Mouse (Mus musculus): ENCODE results near the gene Nubpl. TPM values are rescaled to one million over a fixed set of nuclear protein-coding genes. Genes with fewer than 3 reads are reported as not detected.
"Not testable (repeated sequence)": the region's sequence is repeated elsewhere in the genome, so short reads cannot be mapped to it uniquely, and the experiment has no call there.

The Nubpl gene
- polyA plus RNA-seq, 1 experiment from 2014 or later, result 7.6 TPM

- no peak overlapping the region for H3K27ac ChIP-seq
- H3K27me3 ChIP-seq (replicated peaks), result no peaks in the 10 kb centered on the region
- no peak overlapping the region for H3K4me3 ChIP-seq
- no peak overlapping the region for H3K4me2 ChIP-seq
- no peaks in the 10 kb centered on the region for H3K36me3 ChIP-seq
- H3K4me1 ChIP-seq, result no peaks in the 10 kb centered on the region
- no peak overlapping the region for H3K9ac ChIP-seq
- no peaks in the 10 kb centered on the region for H3K9me3 ChIP-seq (replicated peaks)
- ATAC-seq, result no peak
Observed at GRCm38 (mm10) chr12:52164414-52164813, 66.9 kb downstream of the Nubpl start.

DNA sequence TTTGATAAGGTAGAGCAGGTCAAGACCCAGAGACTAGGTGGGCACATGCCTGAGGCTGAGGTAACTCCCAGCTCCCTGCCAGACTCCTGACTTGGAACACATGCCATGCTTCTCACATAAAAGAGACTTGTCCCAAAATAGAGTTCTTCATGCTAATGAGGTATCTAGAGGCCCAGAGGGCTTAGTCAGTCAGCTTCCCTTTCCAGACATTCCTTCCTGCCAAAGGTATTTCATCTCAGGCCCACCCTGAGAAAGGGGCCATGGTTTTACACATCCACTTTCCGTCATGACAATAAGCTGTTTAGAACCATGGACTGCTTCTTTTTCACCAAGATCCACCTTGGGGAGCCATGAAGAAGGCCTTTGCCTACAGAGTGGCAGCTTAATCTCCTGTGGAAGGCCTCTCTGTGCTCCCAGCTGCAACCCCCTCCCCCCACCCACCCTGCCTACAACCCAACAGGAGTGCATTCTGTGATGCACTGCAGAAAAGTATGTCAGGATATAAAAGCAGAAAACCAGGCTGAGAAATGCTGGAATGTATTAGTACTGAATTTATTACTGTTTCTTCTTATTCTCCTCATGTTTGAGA, 88.8 kb downstream of the Nubpl start:
- ATAC-seq, result no peak
- 48% methylated on average over 1 of the region's 1 CpGs for WGBS (ENCODE audit: insufficient replicate concordance)

GRCm38 (mm10) chr12:52186963-52187590, 89.5 kb downstream of the Nubpl start:
- Histone ChIP-seq H3K27ac (no peak overlapping the region), H3K9me3 (replicated peaks) (no peaks in the 10 kb centered on the region), H3K27me3 (replicated peaks) (no peaks in the 10 kb centered on the region), H3K9ac (no peak overlapping the region), H3K36me3 (no peaks in the 10 kb centered on the region), H3K4me2 (no peak overlapping the region), H3K4me3 (no peak overlapping the region), H3K4me1 (no peaks in the 10 kb centered on the region)
- 74% methylated on average over 5 of the region's 5 CpGs for WGBS (ENCODE audit: insufficient replicate concordance)
- ATAC-seq, result no peak

More for the DNA sequence above, 88.8 kb downstream of the Nubpl start:
- no peak overlapping the region for H3K4me3 ChIP-seq
- H3K27ac ChIP-seq, result no peak overlapping the region
- H3K36me3 ChIP-seq, result no peaks in the 10 kb centered on the region
- H3K27me3 ChIP-seq (replicated peaks), result no peaks in the 10 kb centered on the region
- H3K4me2 ChIP-seq, result no peak overlapping the region
- no peaks in the 10 kb centered on the region for H3K9me3 ChIP-seq (replicated peaks)
- no peak overlapping the region for H3K9ac ChIP-seq
- no peaks in the 10 kb centered on the region for H3K4me1 ChIP-seq

DNA sequence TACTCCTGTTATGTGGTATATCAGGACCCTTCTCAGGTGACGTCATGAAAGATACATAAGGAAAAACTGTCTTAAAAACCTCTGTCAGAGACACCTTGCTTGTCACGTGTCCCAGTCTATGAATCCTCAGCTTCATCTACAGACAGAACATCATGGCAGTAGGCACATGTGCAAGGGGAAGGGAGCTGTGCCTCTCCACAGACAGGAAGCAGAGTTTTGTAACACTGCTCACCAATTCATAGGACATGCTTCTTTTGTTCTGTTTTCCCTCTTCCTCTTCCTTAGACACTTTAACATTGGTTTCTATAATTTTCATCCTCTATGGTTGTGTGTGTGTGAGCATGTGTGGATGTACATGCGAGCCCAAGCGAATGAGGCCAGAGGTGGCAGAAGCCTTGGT, 100.9 kb downstream of the Nubpl start:
- WGBS (ENCODE audit: insufficient replicate concordance), result 66% methylated on average over 4 of the region's 4 CpGs
- Histone ChIP-seq H3K9me3 (replicated peaks) (no peaks in the 10 kb centered on the region), H3K4me1 (no peaks in the 10 kb centered on the region), H3K36me3 (no peaks in the 10 kb centered on the region), H3K4me3 (no peak overlapping the region), H3K27ac (no peak overlapping the region), H3K27me3 (replicated peaks) (no peaks in the 10 kb centered on the region), H3K9ac (no peak overlapping the region), H3K4me2 (no peak overlapping the region)
- no peak for ATAC-seq

DNA sequence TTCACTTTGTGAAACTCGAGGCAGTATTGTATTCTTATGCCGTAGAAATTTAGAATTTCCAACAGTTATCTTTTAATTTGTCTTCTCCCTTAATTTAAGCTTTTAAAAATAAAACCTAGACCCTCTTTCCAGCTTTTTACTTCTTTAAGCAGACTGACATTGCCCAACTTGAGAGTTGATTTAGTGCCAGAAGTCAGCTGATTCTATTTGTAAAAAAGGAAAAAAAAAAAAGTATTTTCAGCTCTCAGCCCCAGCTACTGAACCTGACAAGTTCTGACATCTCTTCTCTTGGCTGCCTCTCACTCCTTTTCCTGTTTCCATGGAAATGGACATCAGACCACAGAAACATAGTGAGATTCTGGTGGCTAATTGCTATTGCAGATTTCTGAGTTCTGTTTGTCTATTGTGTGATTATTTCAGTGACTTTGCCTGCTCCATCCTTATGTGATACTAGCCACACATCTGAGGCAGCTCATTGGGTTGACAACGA, 111.6 kb downstream of the Nubpl start:
- whole genome bisulfite sequencing (ENCODE audit: insufficient replicate concordance), result 62% methylated on average over 3 of the region's 3 CpGs
- H3K27ac ChIP-seq, result no peak overlapping the region
- no peaks in the 10 kb centered on the region for H3K36me3 ChIP-seq
- H3K9ac ChIP-seq, result no peak overlapping the region
- H3K9me3 ChIP-seq (replicated peaks), result no peaks in the 10 kb centered on the region
- no peak for ATAC-seq
- no peak overlapping the region for H3K4me3 ChIP-seq
- H3K4me2 ChIP-seq, result no peak overlapping the region
- H3K4me1 ChIP-seq, result no peaks in the 10 kb centered on the region
- no peaks in the 10 kb centered on the region for H3K27me3 ChIP-seq (replicated peaks)

GRCm38 (mm10) chr12:52211144-52211543, 113.6 kb downstream of the Nubpl start:
- Histone ChIP-seq H3K27me3 (replicated peaks) (no peaks in the 10 kb centered on the region), H3K4me1 (no peaks in the 10 kb centered on the region), H3K9me3 (replicated peaks) (no peaks in the 10 kb centered on the region), H3K27ac (no peak overlapping the region), H3K4me3 (no peak overlapping the region), H3K36me3 (no peaks in the 10 kb centered on the region), H3K4me2 (no peak overlapping the region), H3K9ac (no peak overlapping the region)
- ATAC-seq, result no peak

GRCm38 (mm10) chr12:52214837-52215236, 117.3 kb downstream of the Nubpl start:
- Histone ChIP-seq H3K4me3 (no peak overlapping the region), H3K27ac (no peak overlapping the region), H3K4me1 (no peaks in the 10 kb centered on the region), H3K9ac (no peak overlapping the region), H3K27me3 (replicated peaks) (no peaks in the 10 kb centered on the region), H3K4me2 (no peak overlapping the region), H3K9me3 (replicated peaks) (no peaks in the 10 kb centered on the region), H3K36me3 (no peaks in the 10 kb centered on the region)
- 13% methylated on average over 2 of the region's 2 CpGs for WGBS (ENCODE audit: insufficient replicate concordance)
- no peak for ATAC-seq

DNA sequence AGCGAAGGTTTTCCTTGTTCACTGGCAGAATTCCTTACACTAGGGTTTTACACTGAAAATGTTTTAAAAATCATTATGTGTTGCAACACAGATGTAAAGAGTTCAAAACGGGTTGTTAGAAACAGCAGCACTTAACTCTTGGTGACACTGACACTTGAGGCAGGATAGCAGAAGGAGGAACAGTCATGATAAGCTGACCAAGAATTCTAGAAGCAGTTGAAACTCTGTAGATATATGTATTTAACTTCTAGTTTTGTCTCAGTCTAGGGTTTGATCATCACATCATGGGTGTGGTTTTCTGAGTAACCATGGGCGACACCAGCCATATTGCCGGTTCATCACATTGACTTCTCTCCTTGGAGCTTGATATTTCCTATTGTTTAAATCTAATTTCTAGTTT, 127.4 kb downstream of the Nubpl start:
- 57% methylated on average over 4 of the region's 4 CpGs for WGBS (ENCODE audit: insufficient replicate concordance)
- no peaks in the 10 kb centered on the region for H3K36me3 ChIP-seq
- no peak overlapping the region for H3K4me2 ChIP-seq
- H3K9ac ChIP-seq, result no peak overlapping the region
- H3K27ac ChIP-seq, result no peak overlapping the region
- no peaks in the 10 kb centered on the region for H3K9me3 ChIP-seq (replicated peaks)
- ATAC-seq, result no peak
- H3K27me3 ChIP-seq (replicated peaks), result no peaks in the 10 kb centered on the region
- no peak overlapping the region for H3K4me3 ChIP-seq
- no peaks in the 10 kb centered on the region for H3K4me1 ChIP-seq

DNA sequence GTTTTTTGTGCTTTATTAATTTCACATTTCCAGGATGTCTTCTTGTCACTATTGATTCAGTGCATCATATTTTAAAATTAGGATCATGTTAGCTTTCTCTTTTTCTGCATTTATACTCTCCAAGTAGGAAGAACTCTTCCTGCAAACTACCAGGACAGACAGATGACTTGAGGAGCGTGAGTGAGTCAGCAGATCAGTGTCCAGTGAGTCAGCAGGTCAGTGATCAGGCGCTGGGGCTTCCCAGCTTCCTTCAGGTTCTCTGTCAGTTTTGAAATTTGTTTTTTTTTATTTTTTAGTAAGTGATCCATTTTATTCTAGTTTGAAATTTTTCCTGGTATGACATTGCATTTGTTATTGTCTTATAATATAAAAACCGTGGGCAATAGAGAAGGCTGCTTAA, 131.2 kb downstream of the Nubpl start:
- Histone ChIP-seq H3K27me3 (replicated peaks) (no peaks in the 10 kb centered on the region), H3K4me3 (no peak overlapping the region), H3K27ac (no peak overlapping the region), H3K4me1 (no peaks in the 10 kb centered on the region), H3K4me2 (no peak overlapping the region), H3K36me3 (no peaks in the 10 kb centered on the region), H3K9me3 (replicated peaks) (no peaks in the 10 kb centered on the region), H3K9ac (no peak overlapping the region)
- no peak for ATAC-seq
- WGBS (ENCODE audit: insufficient replicate concordance), result 55% methylated on average over 3 of the region's 3 CpGs

DNA sequence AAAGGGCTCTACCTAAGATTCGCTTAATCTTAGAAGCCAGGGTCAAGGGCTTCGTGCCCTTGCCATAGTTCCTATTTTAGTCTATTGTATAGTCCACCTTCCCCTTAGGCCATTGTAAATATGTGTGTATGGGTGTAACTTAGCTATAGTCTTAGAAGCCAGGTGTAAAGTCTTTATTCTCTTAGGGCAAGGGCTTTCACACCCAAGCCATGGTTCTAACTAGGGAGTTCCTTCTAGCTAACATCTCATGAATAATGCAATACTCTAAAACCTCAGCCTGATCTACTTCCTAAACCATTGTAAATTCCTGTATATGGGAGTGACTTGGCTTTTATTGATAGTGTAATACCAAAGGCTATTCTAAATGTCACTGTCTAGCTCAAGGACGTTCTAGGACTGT, 134.4 kb downstream of the Nubpl start:
- ATAC-seq; H3K27me3 ChIP-seq (replicated peaks); H3K36me3 ChIP-seq; H3K9ac ChIP-seq; H3K9me3 ChIP-seq (replicated peaks); H3K27ac ChIP-seq; H3K4me1 ChIP-seq; H3K4me2 ChIP-seq; H3K4me3 ChIP-seq: not testable (repeated sequence)
- WGBS (ENCODE audit: insufficient replicate concordance), result 73% methylated on average over 3 of the region's 3 CpGs

DNA sequence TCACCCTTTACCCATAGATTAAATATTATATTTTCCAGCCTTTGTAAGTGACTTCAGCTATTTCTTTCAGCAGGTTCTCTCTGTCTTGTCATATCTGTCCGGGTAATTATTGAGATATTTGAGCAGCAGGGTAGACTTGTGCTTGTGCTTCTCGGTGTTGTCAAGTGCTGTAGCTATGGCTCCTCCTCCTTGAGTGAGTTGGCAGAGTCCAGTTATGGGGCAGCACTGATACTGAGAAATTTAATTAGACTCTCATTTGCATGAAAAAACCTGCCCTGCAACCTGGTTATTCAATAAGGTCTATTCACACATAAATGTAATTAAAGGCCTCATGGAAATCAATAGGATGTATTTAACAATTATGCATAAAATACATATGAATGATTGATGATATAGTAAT, 145.2 kb downstream of the Nubpl start:
- no peak for ATAC-seq
- H3K9me3 ChIP-seq (replicated peaks), result no peaks in the 10 kb centered on the region
- H3K4me1 ChIP-seq, result no peaks in the 10 kb centered on the region
- H3K9ac ChIP-seq, result no peak overlapping the region
- H3K4me2 ChIP-seq, result no peak overlapping the region
- H3K27me3 ChIP-seq (replicated peaks), result no peaks in the 10 kb centered on the region
- no peak overlapping the region for H3K27ac ChIP-seq
- no peaks in the 10 kb centered on the region for H3K36me3 ChIP-seq
- WGBS (ENCODE audit: insufficient replicate concordance), result 73% methylated on average over 2 of the region's 2 CpGs
- no peak overlapping the region for H3K4me3 ChIP-seq

DNA sequence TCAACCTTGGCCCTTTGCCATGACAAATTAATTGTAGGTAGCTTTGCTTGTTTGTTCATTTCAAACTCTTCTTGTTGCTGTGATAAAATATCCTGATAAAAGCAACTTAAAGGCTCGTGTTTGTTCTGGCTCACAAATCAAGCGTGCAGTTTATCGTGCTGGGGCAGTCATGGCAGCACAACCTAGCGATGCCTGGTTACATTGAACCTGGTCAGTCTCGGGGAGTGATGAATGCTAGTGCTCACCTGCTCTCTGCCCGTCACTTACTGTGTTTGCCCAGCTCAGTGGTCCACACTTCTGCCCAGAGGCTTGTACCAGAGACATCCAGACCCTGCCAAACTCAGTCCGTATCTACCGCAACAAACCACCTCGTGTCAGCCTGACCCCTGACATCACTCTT, 149.9 kb downstream of the Nubpl start:
- Histone ChIP-seq H3K36me3 (no peaks in the 10 kb centered on the region), H3K4me3 (no peak overlapping the region), H3K27ac (no peak overlapping the region), H3K27me3 (replicated peaks) (no peaks in the 10 kb centered on the region), H3K4me2 (no peak overlapping the region), H3K9me3 (replicated peaks) (no peaks in the 10 kb centered on the region), H3K9ac (no peak overlapping the region), H3K4me1 (no peaks in the 10 kb centered on the region)
- WGBS (ENCODE audit: insufficient replicate concordance), result 76% methylated on average over 9 of the region's 9 CpGs
- no peak for ATAC-seq

GRCm38 (mm10) chr12:52248531-52248930, 151.0 kb downstream of the Nubpl start:
- H3K4me2 ChIP-seq, result no peak overlapping the region
- H3K9me3 ChIP-seq (replicated peaks), result no peaks in the 10 kb centered on the region
- no peak for ATAC-seq
- no peak overlapping the region for H3K9ac ChIP-seq
- no peaks in the 10 kb centered on the region for H3K27me3 ChIP-seq (replicated peaks)
- WGBS (ENCODE audit: insufficient replicate concordance), result 65% methylated on average over 2 of the region's 2 CpGs
- H3K27ac ChIP-seq, result no peak overlapping the region
- no peaks in the 10 kb centered on the region for H3K4me1 ChIP-seq
- H3K4me3 ChIP-seq, result no peak overlapping the region
- H3K36me3 ChIP-seq, result no peaks in the 10 kb centered on the region

All from liver, embryonic 12.5 days (tissue).